ENCODE assay signal across 6 mouse cellular contexts in the genomic region with DNA sequence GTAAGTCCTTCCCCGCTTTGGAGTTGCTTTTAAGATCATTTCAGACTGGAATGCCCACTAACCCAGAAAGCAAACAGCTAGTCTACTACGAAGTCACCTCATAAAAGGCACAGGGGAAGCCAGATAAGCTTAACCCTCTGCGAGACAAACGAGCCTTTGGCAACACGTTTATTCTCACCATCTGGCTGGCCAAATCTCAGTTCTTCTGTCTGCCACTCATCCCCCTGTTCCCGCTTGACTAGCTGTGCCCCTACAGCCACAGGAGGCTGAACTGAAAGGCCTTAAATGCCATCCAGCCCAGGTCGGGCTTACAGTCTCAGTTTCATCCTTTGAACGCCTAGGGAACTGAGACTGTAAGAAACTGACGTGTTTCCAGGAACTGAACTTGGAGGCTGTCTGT.
"Had no signal": no experiment of that assay in that cellular context is flagged by ENCODE, and none has a peak within 500 bp of the region (broad histone marks: within the 10 kb centered on the region; RNA-seq: fewer than 3 reads in every experiment).

No protein-coding gene starts in this region.

- DNase-seq: kidney, postnatal 10 days; kidney, postnatal 36 days; liver, postnatal 0 days; lung, embryonic 14.5 days; thymus, adult 18-20 months; thymus, postnatal 36 days had no signal
